Mouse (Mus musculus) E14TG2a.4 (cell line): ENCODE results near the gene Opa1.

Experiments
- CTCF ChIP-seq: conservative IDR thresholded peaks from 2 replicates; pipeline ENCODE4 v1.5.1; 2014; ENCODE audit warnings: low read length
- POU5F1 ChIP-seq: IDR thresholded peaks from 2 replicates; pipeline ENCODE4 v1.6.1; 2014; ENCODE audit warnings: low read length, borderline replicate concordance

DNA sequence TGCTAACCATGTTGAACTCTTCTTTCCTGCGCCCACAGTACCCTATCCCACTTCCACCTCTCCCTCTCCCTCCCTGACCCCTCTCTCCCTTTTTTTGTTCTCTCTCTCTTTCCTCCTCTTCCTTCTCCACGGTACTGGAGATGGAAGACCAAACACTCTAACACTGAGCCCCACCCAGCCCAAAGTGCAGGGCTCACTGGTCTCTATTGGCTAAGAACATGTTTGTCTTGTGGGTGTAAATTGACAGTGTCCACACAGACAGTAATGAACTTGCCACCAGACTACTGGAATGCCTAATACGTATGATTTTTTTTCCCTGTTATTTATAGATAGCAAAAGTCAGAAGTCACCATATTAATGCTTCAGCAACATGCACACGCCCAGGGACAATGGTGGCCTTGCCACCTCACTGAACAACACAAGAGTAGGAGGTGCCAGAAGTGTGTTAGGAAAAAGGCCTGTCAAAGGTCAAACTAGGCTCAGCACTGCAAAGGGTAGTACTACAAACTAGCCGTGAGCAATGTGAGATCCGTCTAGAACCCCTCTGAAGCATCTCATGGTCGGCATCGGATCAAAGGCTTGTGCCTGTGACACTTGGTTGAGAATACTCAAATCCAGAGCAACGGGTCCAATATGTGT lies 77.2 kb downstream of the Opa1 start:
- TF ChIP-seq CTCF (no peak), POU5F1 (no peak)
